Mouse (Mus musculus): ENCODE data around the gene Igfbp7. TPM values are rescaled to one million over a fixed set of nuclear protein-coding genes. Genes with fewer than 3 reads are reported as not detected.
A peak's percentile ranks its signal among the peaks of the same experiment; 100 is the strongest.

The Igfbp7 gene
- polyA plus RNA-seq, 1 experiment from 2014 or later = 49.8 TPM

DNA sequence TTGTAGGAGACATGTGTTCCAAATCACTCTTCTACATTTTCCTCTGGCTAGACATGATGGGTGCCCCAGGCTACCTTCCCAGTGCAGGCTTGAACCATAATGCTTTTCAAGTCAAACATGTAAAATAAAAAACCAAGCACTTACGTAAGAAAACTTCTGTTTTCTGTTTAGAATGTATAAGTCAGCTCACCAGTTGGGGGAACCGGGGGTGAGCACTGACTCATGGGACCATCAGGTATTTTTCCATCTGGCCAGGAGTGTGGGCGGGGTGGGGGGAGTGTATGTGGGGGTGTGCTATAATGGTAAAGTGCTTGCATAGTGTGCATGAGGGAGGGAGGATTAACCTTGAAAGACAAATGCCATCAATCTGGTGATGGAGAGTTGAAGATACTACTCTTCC lies 29.8 kb downstream of the Igfbp7 start:
- no peak for ATAC-seq (ENCODE audit: insufficient number of reproducible peaks, insufficient read depth, low FRiP score, low read depth)
- no peaks in the 10 kb centered on the region for H3K36me3 ChIP-seq (ENCODE audit: control insufficient read depth, insufficient read depth, low read length)
- WGBS = 90% methylated on average over 3 of the region's 3 CpGs

DNA sequence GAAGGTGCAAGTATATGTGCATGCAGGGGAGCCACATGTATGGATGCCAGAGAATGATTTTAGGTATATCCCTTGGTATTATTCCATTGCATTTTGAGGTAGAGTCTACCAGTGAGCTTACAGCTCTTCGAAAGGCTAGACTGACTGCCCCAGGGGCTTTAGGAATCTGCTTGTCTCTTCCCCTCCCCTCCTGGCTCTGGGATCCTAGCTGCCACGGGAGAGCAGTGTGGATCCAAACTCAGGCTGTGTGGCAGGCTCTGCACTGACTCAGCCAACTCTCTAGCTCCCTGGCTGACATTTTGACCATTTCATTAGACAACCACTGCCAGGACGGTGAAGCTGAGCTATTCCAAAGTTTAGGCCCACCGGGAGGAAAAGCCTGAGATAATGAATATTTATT lies 32.3 kb downstream of the Igfbp7 start:
- no peaks in the 10 kb centered on the region for H3K36me3 ChIP-seq (ENCODE audit: control insufficient read depth, insufficient read depth, low read length)
- ATAC-seq (ENCODE audit: insufficient number of reproducible peaks, insufficient read depth, low FRiP score, low read depth) = no peak
- no peak overlapping the region for H3K4me2 ChIP-seq (ENCODE audit: low read length)
- WGBS = 67% methylated on average over 4 of the region's 4 CpGs
- H3K27me3 ChIP-seq (ENCODE audit: control insufficient read depth, insufficient read depth, low read length) = no peaks in the 10 kb centered on the region
- no peaks in the 10 kb centered on the region for H3K9me3 ChIP-seq (ENCODE audit: control insufficient read depth, low read length)
- no peak overlapping the region for H3K9ac ChIP-seq (ENCODE audit: low read length)
- H3K27ac ChIP-seq (replicated peaks in 1 of 2; ENCODE audit: control insufficient read depth in 1 of 2, insufficient read depth in 1 of 2, low read depth in 2 of 2, low read length in 2 of 2) = no peak overlapping the region
- H3K4me3 ChIP-seq (ENCODE audit: control insufficient read depth in 1 of 2, insufficient read depth in 1 of 2, low read depth in 1 of 2, low read length in 2 of 2) = no peak overlapping the region
- peaks cover 6 to 8% of the 10 kb centered on the region in 2 experiments; a peak in 3 of 4 replicates for H3K4me1 ChIP-seq (ENCODE audit: control insufficient read depth in 2 of 2, insufficient read depth in 2 of 2, low read length in 2 of 2)

More for the DNA sequence above, 29.8 kb downstream of the Igfbp7 start:
- peaks cover 2 to 6% of the 10 kb centered on the region in 2 experiments; a peak in 3 of 4 replicates for H3K4me1 ChIP-seq (ENCODE audit: control insufficient read depth in 2 of 2, insufficient read depth in 2 of 2, low read length in 2 of 2)
- H3K4me2 ChIP-seq (ENCODE audit: low read length) = no peak overlapping the region
- H3K9me3 ChIP-seq (ENCODE audit: control insufficient read depth, low read length) = no peaks in the 10 kb centered on the region
- no peaks in the 10 kb centered on the region for H3K27me3 ChIP-seq (ENCODE audit: control insufficient read depth, insufficient read depth, low read length)
- no peak overlapping the region for H3K4me3 ChIP-seq (ENCODE audit: control insufficient read depth in 1 of 2, insufficient read depth in 1 of 2, low read depth in 1 of 2, low read length in 2 of 2)
- H3K9ac ChIP-seq (ENCODE audit: low read length) = no peak overlapping the region
- H3K27ac ChIP-seq (replicated peaks in 1 of 2; ENCODE audit: control insufficient read depth in 1 of 2, insufficient read depth in 1 of 2, low read depth in 2 of 2, low read length in 2 of 2) = no peak overlapping the region

DNA sequence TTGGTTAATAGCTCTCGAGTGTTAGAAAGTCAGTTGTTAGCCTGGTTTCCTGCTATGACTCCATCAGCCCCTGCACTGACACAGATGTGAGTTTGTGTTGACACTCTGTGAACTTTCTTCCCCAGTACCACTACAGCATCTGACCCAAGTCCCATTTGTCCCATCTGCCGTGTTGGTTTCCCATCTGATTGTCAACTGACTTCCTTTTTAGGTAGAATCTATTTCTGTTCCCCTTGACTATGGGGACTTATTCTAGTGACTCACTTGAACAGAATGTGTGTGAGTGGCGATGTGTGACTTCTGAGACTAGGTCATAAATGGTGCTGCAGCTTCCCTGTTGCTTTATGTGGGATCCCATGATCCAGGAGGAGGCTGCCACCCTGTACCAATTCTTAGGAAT lies 32.9 kb downstream of the Igfbp7 start:
- peak; percentile 47; the same call in 1 of the 2 replicates for ATAC-seq (ENCODE audit: insufficient number of reproducible peaks, insufficient read depth, low FRiP score, low read depth)
- no peaks in the 10 kb centered on the region for H3K27me3 ChIP-seq (ENCODE audit: control insufficient read depth, insufficient read depth, low read length)
- H3K4me2 ChIP-seq (ENCODE audit: low read length) = no peak overlapping the region
- no peaks in the 10 kb centered on the region for H3K36me3 ChIP-seq (ENCODE audit: control insufficient read depth, insufficient read depth, low read length)
- peak overlapping the region; percentile 45 to 61; a peak in 2 of 4 replicates for H3K27ac ChIP-seq (replicated peaks in 1 of 2; ENCODE audit: control insufficient read depth in 1 of 2, insufficient read depth in 1 of 2, low read depth in 2 of 2, low read length in 2 of 2)
- no peak overlapping the region for H3K9ac ChIP-seq (ENCODE audit: low read length)
- WGBS = 14% methylated on average over 3 of the region's 3 CpGs
- H3K4me3 ChIP-seq (ENCODE audit: control insufficient read depth in 1 of 2, insufficient read depth in 1 of 2, low read depth in 1 of 2, low read length in 2 of 2) = no peak overlapping the region
- no peaks in the 10 kb centered on the region for H3K9me3 ChIP-seq (ENCODE audit: control insufficient read depth, low read length)
- H3K4me1 ChIP-seq (ENCODE audit: control insufficient read depth in 2 of 2, insufficient read depth in 2 of 2, low read length in 2 of 2) = peaks cover 6 to 8% of the 10 kb centered on the region in 2 experiments; a peak in 3 of 4 replicates

DNA sequence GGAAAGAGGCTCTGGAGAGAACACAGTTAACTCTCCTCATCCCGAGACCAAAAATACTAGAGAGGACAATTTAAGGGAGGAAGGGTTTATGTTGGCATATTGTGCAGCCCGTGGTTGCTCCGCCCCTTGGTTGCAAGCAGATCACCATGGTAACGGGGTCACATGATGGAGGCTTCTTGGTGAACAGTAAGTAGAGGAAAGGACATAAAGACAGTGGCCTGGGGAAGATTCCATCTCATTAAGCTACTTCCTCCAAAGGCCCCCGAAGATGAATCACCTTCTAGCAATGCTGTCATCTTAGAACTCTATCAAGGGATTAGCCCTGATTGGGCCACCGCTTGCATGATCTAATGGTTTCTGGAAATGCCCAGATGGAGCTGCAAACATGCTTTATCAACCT lies 35.1 kb downstream of the Igfbp7 start:
- Histone ChIP-seq H3K4me2 (ENCODE audit: low read length) (no peak overlapping the region), H3K27me3 (ENCODE audit: control insufficient read depth, insufficient read depth, low read length) (no peaks in the 10 kb centered on the region), H3K27ac (replicated peaks in 1 of 2; ENCODE audit: control insufficient read depth in 1 of 2, insufficient read depth in 1 of 2, low read depth in 2 of 2, low read length in 2 of 2) (no peak overlapping the region), H3K9ac (ENCODE audit: low read length) (no peak overlapping the region), H3K9me3 (ENCODE audit: control insufficient read depth, low read length) (no peaks in the 10 kb centered on the region), H3K36me3 (ENCODE audit: control insufficient read depth, insufficient read depth, low read length) (no peaks in the 10 kb centered on the region), H3K4me1 (ENCODE audit: control insufficient read depth in 2 of 2, insufficient read depth in 2 of 2, low read length in 2 of 2) (peaks cover 8 to 9% of the 10 kb centered on the region in 2 experiments; a peak in 3 of 4 replicates), H3K4me3 (ENCODE audit: control insufficient read depth in 1 of 2, insufficient read depth in 1 of 2, low read depth in 1 of 2, low read length in 2 of 2) (no peak overlapping the region)
- ATAC-seq (ENCODE audit: insufficient number of reproducible peaks, insufficient read depth, low FRiP score, low read depth) = no peak
- WGBS = 65% methylated on average over 6 of the region's 6 CpGs

DNA sequence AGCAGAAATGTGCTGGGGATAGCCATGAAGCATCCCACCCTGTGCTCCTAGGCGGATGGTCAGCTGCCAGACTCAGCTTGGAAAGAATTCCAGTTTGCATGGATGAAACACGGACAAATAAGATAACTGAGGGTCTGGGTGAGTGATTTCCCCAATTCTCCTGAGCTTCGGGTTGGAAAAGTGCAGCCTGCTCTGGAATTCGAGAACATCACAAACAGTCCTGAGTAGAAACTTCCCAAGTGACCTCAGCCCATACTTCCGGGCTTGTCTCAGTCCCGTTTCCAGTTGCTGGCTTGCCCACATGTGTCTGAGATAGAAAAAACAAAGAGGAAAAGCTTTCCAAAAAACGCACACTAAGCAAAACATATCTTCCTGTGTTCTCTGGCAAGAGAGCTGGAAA lies 35.6 kb downstream of the Igfbp7 start:
- no peaks in the 10 kb centered on the region for H3K9me3 ChIP-seq (ENCODE audit: control insufficient read depth, low read length)
- peaks cover 10 to 12% of the 10 kb centered on the region in 2 experiments; a peak in 3 of 4 replicates for H3K4me1 ChIP-seq (ENCODE audit: control insufficient read depth in 2 of 2, insufficient read depth in 2 of 2, low read length in 2 of 2)
- WGBS = 54% methylated on average over 7 of the region's 7 CpGs
- no peak for ATAC-seq (ENCODE audit: insufficient number of reproducible peaks, insufficient read depth, low FRiP score, low read depth)
- H3K9ac ChIP-seq (ENCODE audit: low read length) = no peak overlapping the region
- no peaks in the 10 kb centered on the region for H3K27me3 ChIP-seq (ENCODE audit: control insufficient read depth, insufficient read depth, low read length)
- no peak overlapping the region for H3K4me3 ChIP-seq (ENCODE audit: control insufficient read depth in 1 of 2, insufficient read depth in 1 of 2, low read depth in 1 of 2, low read length in 2 of 2)
- H3K4me2 ChIP-seq (ENCODE audit: low read length) = no peak overlapping the region
- no peaks in the 10 kb centered on the region for H3K36me3 ChIP-seq (ENCODE audit: control insufficient read depth, insufficient read depth, low read length)
- H3K27ac ChIP-seq (replicated peaks in 1 of 2; ENCODE audit: control insufficient read depth in 1 of 2, insufficient read depth in 1 of 2, low read depth in 2 of 2, low read length in 2 of 2) = no peak overlapping the region

DNA sequence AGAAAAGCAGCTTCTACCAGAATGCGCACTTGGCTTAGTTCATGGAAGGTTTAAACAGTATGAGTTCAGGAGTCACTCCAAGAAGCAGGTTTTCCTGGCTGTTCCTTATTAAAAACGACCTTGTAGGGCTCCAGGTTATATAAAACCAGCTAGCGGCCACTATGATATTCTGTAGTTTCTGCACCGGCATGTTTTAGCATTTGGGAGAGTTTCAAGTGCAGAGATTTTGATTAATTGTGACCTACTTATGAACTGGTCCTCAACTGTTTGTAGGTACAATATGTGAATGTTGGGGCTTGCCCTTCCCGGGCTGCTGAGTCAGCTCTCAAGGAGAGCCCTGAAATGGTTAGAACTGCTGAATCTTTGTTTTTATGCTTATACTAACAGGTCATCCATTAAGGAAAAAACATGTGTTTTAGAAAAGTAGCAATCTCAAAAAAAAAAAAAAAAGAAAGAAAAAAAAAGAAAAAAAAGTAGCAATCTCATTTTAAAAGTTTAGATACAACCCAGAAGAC lies 37.4 kb downstream of the Igfbp7 start:
- 80% methylated on average over 5 of the region's 5 CpGs for WGBS
- Histone ChIP-seq H3K4me1 (ENCODE audit: control insufficient read depth in 2 of 2, insufficient read depth in 2 of 2, low read length in 2 of 2) (peaks cover 10 to 12% of the 10 kb centered on the region in 2 experiments; a peak in 3 of 4 replicates), H3K9me3 (ENCODE audit: control insufficient read depth, low read length) (no peaks in the 10 kb centered on the region), H3K27me3 (ENCODE audit: control insufficient read depth, insufficient read depth, low read length) (no peaks in the 10 kb centered on the region), H3K27ac (replicated peaks in 1 of 2; ENCODE audit: control insufficient read depth in 1 of 2, insufficient read depth in 1 of 2, low read depth in 2 of 2, low read length in 2 of 2) (no peak overlapping the region), H3K9ac (ENCODE audit: low read length) (no peak overlapping the region), H3K36me3 (ENCODE audit: control insufficient read depth, insufficient read depth, low read length) (no peaks in the 10 kb centered on the region), H3K4me2 (ENCODE audit: low read length) (no peak overlapping the region), H3K4me3 (ENCODE audit: control insufficient read depth in 1 of 2, insufficient read depth in 1 of 2, low read depth in 1 of 2, low read length in 2 of 2) (no peak overlapping the region)
- no peak for ATAC-seq (ENCODE audit: insufficient number of reproducible peaks, insufficient read depth, low FRiP score, low read depth)

DNA sequence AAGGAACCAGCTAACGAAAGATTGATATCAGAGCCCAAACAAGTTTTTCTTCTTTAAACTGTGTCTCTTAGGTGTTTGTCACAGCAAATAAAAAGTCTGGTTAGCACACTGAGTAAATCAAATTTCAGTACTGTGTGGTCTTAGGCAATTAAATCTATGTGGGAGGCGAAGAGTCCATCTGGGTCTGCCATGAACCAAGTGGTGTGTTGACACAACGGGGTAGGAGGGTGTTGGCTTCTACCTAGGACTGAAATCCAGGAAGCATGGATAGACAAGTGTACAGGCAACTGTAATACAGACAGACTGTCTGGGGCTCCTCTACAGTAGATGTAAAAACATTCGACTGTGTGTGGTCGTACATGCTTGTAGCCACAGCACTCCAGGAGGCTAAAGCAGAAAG lies 38.4 kb downstream of the Igfbp7 start:
- no peak overlapping the region for H3K4me3 ChIP-seq (ENCODE audit: control insufficient read depth in 1 of 2, insufficient read depth in 1 of 2, low read depth in 1 of 2, low read length in 2 of 2)
- H3K36me3 ChIP-seq (ENCODE audit: control insufficient read depth, insufficient read depth, low read length) = no peaks in the 10 kb centered on the region
- ATAC-seq (ENCODE audit: insufficient number of reproducible peaks, insufficient read depth, low FRiP score, low read depth) = no peak
- H3K27ac ChIP-seq (replicated peaks in 1 of 2; ENCODE audit: control insufficient read depth in 1 of 2, insufficient read depth in 1 of 2, low read depth in 2 of 2, low read length in 2 of 2) = no peak overlapping the region
- H3K9ac ChIP-seq (ENCODE audit: low read length) = no peak overlapping the region
- H3K4me2 ChIP-seq (ENCODE audit: low read length) = no peak overlapping the region
- no peaks in the 10 kb centered on the region for H3K9me3 ChIP-seq (ENCODE audit: control insufficient read depth, low read length)
- no peaks in the 10 kb centered on the region for H3K27me3 ChIP-seq (ENCODE audit: control insufficient read depth, insufficient read depth, low read length)
- WGBS = 84% methylated on average over 5 of the region's 5 CpGs
- H3K4me1 ChIP-seq (ENCODE audit: control insufficient read depth in 2 of 2, insufficient read depth in 2 of 2, low read length in 2 of 2) = peaks cover 10 to 15% of the 10 kb centered on the region in 2 experiments

DNA sequence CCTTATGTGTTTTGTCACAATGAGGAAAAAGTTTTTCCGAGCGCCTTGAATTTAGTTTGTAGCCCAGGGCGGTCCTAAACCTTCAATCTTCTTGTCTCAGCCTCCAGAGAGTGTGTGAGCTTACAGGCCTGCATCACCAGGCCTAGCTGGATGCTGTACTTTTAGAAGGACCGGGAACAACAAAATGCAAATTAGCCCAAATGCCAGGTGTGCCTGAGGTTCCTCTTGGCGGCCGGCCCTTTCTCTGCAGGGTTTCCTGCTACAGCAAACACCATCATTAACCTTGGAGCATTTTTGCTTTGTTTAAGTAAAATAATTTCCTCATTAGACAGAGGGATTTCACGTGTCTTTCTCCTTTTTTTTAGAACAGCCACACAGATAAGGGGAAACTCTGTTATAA lies 39.6 kb downstream of the Igfbp7 start:
- H3K9ac ChIP-seq (ENCODE audit: low read length) = no peak overlapping the region
- no peak for ATAC-seq (ENCODE audit: insufficient number of reproducible peaks, insufficient read depth, low FRiP score, low read depth)
- no peak overlapping the region; a peak in 1 of 4 replicates for H3K27ac ChIP-seq (replicated peaks in 1 of 2; ENCODE audit: control insufficient read depth in 1 of 2, insufficient read depth in 1 of 2, low read depth in 2 of 2, low read length in 2 of 2)
- H3K27me3 ChIP-seq (ENCODE audit: control insufficient read depth, insufficient read depth, low read length) = no peaks in the 10 kb centered on the region
- H3K4me1 ChIP-seq (ENCODE audit: control insufficient read depth in 2 of 2, insufficient read depth in 2 of 2, low read length in 2 of 2) = peaks cover 13 to 15% of the 10 kb centered on the region in 2 experiments
- WGBS = 60% methylated on average over 7 of the region's 7 CpGs
- H3K36me3 ChIP-seq (ENCODE audit: control insufficient read depth, insufficient read depth, low read length) = no peaks in the 10 kb centered on the region
- no peak overlapping the region for H3K4me3 ChIP-seq (ENCODE audit: control insufficient read depth in 1 of 2, insufficient read depth in 1 of 2, low read depth in 1 of 2, low read length in 2 of 2)
- no peaks in the 10 kb centered on the region for H3K9me3 ChIP-seq (ENCODE audit: control insufficient read depth, low read length)
- no peak overlapping the region for H3K4me2 ChIP-seq (ENCODE audit: low read length)
